Mouse (Mus musculus): ENCODE data around the gene Nudt21. TPM values are rescaled to one million over a fixed set of nuclear protein-coding genes. Genes with fewer than 3 reads are reported as not detected.

Gene Nudt21
- polyA plus RNA-seq, 1 experiment from 2014 or later, result 77.1 TPM

DNA sequence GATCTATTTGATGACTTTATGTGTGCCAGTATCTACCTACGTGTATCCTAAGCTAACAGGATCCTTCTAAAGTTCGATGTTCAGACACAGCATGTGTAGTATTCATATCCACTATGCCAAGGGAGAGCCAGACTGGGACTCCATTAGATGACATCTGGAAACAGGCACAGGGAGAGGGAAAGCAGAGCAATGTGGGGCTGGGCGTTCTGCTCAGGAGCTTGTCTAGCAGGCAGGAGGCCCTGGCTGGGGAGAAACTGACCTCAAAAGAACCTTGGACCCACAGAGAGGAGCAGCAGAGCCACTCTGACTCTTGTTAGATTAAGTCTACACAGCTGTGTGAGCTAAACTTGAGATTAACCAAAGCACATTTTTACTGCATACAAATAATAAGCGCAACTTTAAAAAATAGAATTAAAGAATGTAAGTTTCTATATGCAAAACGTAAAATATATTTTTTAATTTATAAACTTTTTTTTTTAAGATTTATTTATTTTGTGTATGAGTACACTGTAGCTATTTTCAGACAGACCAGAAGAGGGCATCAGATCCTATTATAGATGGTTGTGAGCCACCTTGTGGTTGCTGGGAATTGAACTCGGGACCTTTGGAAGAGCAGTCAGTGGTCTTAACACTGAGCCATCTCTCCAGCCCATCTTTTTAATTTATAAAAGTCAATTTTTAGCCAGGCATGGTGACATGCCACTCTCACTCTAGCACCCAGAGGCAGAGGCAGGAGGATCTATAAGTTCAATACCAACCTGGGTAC is 60.2 kb downstream of the Nudt21 start:
- H3K27me3 ChIP-seq (replicated peaks; ENCODE audit: control insufficient read depth, insufficient read depth, low read length), result no peaks in the 10 kb centered on the region
- H3K9me3 ChIP-seq (ENCODE audit: control insufficient read depth, low read length), result no peaks in the 10 kb centered on the region
- H3K36me3 ChIP-seq (ENCODE audit: control insufficient read depth, insufficient read depth, low read length), result peaks cover 37% of the 10 kb centered on the region
- ATAC-seq, result no peak
- 94% methylated on average over 6 of the region's 6 CpGs for WGBS
- no peak overlapping the region for H3K4me2 ChIP-seq (ENCODE audit: low read length)
- H3K9ac ChIP-seq (ENCODE audit: low read depth, low read length), result no peak overlapping the region
- H3K4me1 ChIP-seq (ENCODE audit: control insufficient read depth, insufficient read depth, low read depth, low read length), result no peaks in the 10 kb centered on the region
- no peak overlapping the region for H3K27ac ChIP-seq (ENCODE audit: low read depth, low read length)
- H3K4me3 ChIP-seq (ENCODE audit: low read length), result no peak overlapping the region

DNA sequence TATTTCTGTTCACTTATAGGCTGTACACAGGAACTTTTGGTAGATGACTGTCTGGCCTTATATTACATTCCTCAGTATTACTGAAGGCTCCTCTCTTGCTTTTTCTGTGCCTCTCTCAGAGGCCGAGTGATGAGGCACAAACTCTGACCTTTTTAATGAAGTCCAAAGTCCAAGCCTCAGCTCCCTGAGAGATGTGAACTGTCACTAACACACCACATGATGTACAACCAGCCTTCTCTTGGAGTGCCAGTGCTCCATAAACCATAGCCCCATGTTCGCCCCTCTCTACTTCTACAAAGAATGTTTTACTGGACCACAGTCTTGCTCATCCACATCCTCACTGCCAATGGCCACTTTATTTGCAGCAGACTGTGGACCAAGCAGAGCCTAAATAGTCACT is 61.5 kb downstream of the Nudt21 start:
- no peak overlapping the region for H3K9ac ChIP-seq (ENCODE audit: low read depth, low read length)
- no peak overlapping the region for H3K4me2 ChIP-seq (ENCODE audit: low read length)
- no peaks in the 10 kb centered on the region for H3K27me3 ChIP-seq (replicated peaks; ENCODE audit: control insufficient read depth, insufficient read depth, low read length)
- H3K4me1 ChIP-seq (ENCODE audit: control insufficient read depth, insufficient read depth, low read depth, low read length), result no peaks in the 10 kb centered on the region
- ATAC-seq, result no peak
- H3K36me3 ChIP-seq (ENCODE audit: control insufficient read depth, insufficient read depth, low read length), result peaks cover 34% of the 10 kb centered on the region
- H3K27ac ChIP-seq (ENCODE audit: low read depth, low read length), result no peak overlapping the region
- WGBS, result 91% methylated on average over 2 of the region's 2 CpGs
- no peak overlapping the region for H3K4me3 ChIP-seq (ENCODE audit: low read length)
- no peaks in the 10 kb centered on the region for H3K9me3 ChIP-seq (ENCODE audit: control insufficient read depth, low read length)

DNA sequence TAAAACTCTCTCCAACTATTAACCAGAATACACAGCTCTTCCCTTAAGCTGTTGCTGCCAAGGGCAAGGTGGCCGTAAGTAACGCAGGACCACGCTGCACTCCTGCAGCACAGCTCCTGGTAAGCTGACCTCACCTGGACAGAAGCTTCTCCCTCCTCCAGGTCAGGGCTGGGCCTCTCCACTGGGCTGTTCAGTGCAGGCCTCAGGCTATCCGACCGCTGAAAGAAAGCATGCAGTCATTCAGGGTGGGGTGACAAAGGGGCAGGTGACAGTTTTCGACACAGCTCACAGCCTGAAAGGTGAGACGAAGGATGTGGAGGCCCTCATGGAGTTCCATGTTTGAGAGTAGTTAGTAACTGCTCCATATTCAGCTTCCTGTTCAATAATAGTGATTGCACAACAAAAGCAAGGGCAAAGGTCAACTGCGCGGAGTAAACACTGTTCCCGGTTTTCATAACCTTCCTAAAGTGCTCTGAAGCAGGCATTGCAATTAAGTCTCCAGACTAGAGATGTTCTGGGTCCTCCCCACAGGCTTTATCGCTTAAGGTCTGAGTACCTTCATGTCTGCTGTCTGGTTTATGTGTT is 62.1 kb downstream of the Nudt21 start:
- Histone ChIP-seq H3K27me3 (replicated peaks; ENCODE audit: control insufficient read depth, insufficient read depth, low read length) (no peaks in the 10 kb centered on the region), H3K27ac (ENCODE audit: low read depth, low read length) (no peak overlapping the region), H3K36me3 (ENCODE audit: control insufficient read depth, insufficient read depth, low read length) (peaks cover 34% of the 10 kb centered on the region), H3K4me3 (ENCODE audit: low read length) (no peak overlapping the region), H3K4me2 (ENCODE audit: low read length) (no peak overlapping the region), H3K9me3 (ENCODE audit: control insufficient read depth, low read length) (no peaks in the 10 kb centered on the region), H3K9ac (ENCODE audit: low read depth, low read length) (no peak overlapping the region), H3K4me1 (ENCODE audit: control insufficient read depth, insufficient read depth, low read depth, low read length) (no peaks in the 10 kb centered on the region)
- 87% methylated on average over 11 of the region's 11 CpGs for WGBS
- ATAC-seq, result no peak

DNA sequence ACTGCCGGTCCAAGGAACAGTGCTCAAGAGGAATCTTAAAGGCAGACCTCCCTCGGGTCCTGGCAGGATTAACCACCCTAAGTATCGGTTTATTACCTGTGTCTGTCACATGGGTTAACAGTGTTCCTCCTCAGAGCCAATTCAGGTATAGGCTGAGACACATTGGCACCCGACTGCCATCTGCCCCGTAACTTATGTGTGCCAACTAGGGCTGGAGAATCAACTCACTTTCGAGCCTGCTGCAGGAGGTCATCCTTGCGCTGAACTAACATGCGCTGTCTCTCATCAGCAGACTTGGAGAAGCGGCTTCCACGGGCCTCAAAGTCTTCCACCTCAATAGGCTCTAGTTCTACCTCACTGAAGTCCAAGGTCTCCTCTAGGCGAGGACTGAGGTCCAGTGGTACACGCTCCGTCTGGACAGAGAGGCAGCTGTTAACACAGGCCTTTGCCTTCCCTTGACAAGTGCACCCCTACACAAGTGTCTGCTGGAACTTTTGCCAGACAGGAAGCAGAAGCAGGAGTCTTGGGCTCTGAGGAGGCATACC is 62.9 kb downstream of the Nudt21 start:
- Histone ChIP-seq H3K4me3 (ENCODE audit: low read length) (no peak overlapping the region), H3K4me1 (ENCODE audit: control insufficient read depth, insufficient read depth, low read depth, low read length) (no peaks in the 10 kb centered on the region), H3K27ac (ENCODE audit: low read depth, low read length) (no peak overlapping the region), H3K36me3 (ENCODE audit: control insufficient read depth, insufficient read depth, low read length) (peaks cover 34% of the 10 kb centered on the region), H3K9ac (ENCODE audit: low read depth, low read length) (no peak overlapping the region), H3K9me3 (ENCODE audit: control insufficient read depth, low read length) (no peaks in the 10 kb centered on the region), H3K4me2 (ENCODE audit: low read length) (no peak overlapping the region), H3K27me3 (replicated peaks; ENCODE audit: control insufficient read depth, insufficient read depth, low read length) (no peaks in the 10 kb centered on the region)
- ATAC-seq, result no peak
- 90% methylated on average over 13 of the region's 13 CpGs for WGBS

DNA sequence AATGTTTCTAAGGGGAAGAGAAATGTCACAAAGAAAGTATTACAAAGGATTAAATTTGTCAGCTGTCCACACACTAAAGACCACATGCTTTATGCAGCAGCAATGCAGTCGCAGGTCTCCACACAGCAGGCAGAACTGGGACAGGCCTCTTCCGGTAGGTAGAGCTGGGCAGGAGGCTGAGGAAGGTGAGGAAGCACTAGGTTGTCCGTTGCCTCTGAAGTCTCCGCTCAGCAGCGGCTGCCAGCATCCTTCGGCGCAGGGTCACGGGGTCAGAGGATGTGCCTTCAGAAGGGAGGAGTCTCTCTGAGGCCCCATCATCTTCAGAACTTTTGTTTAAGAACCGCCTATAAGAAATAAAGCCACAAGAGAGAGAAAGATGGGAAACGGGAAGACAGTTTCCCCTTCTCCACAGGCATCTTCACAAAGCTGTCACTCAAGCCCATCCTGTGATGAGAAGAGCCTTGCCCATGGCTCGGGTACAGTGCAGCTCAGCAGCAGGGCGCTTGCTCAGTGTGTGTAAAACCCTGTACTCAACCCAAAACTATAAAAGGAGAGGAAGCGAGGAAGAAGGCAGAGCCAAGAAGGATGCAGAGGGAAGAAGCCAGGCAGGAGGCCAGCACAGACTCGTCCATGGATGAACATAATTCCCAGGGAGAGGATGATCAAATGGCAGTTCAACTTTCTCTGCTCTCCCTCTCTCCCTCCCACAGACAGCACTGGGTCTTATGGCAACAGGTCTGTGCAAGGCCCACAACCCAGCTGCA is 63.7 kb downstream of the Nudt21 start:
- H3K36me3 ChIP-seq (ENCODE audit: control insufficient read depth, insufficient read depth, low read length), result peaks cover 30% of the 10 kb centered on the region
- no peak overlapping the region for H3K4me2 ChIP-seq (ENCODE audit: low read length)
- H3K27me3 ChIP-seq (replicated peaks; ENCODE audit: control insufficient read depth, insufficient read depth, low read length), result no peaks in the 10 kb centered on the region
- 78% methylated on average over 14 of the region's 14 CpGs for WGBS
- H3K9ac ChIP-seq (ENCODE audit: low read depth, low read length), result no peak overlapping the region
- H3K9me3 ChIP-seq (ENCODE audit: control insufficient read depth, low read length), result no peaks in the 10 kb centered on the region
- H3K27ac ChIP-seq (ENCODE audit: low read depth, low read length), result no peak overlapping the region
- H3K4me3 ChIP-seq (ENCODE audit: low read length), result no peak overlapping the region
- no peaks in the 10 kb centered on the region for H3K4me1 ChIP-seq (ENCODE audit: control insufficient read depth, insufficient read depth, low read depth, low read length)
- ATAC-seq, result peak; percentile 37; the same call in 1 of the 2 replicates

DNA sequence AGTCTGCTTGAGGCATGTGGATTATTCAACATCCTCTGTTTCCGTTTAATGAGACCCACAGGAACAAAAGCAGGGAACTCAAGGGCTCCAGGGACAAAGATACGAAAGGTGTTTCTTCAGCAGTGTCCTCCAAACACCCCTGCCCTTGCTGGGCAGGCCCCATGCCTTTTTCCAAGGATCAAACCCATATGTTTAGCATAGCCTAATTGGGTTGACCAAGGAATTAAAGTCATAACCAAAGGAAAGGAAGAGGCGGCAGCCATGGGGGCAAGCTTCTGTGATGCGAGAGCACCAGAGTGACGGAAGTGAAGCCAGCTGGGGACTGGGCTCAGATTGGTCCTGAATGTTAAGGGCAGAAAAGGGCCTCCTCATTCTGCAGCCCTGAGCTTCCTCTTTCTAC is 64.6 kb downstream of the Nudt21 start:
- no peak overlapping the region for H3K27ac ChIP-seq (ENCODE audit: low read depth, low read length)
- peaks cover 32% of the 10 kb centered on the region for H3K36me3 ChIP-seq (ENCODE audit: control insufficient read depth, insufficient read depth, low read length)
- H3K4me1 ChIP-seq (ENCODE audit: control insufficient read depth, insufficient read depth, low read depth, low read length), result no peaks in the 10 kb centered on the region
- H3K27me3 ChIP-seq (replicated peaks; ENCODE audit: control insufficient read depth, insufficient read depth, low read length), result no peaks in the 10 kb centered on the region
- H3K9me3 ChIP-seq (ENCODE audit: control insufficient read depth, low read length), result no peaks in the 10 kb centered on the region
- no peak overlapping the region for H3K4me2 ChIP-seq (ENCODE audit: low read length)
- H3K4me3 ChIP-seq (ENCODE audit: low read length), result no peak overlapping the region
- ATAC-seq, result no peak
- WGBS, result 83% methylated on average over 5 of the region's 5 CpGs
- no peak overlapping the region for H3K9ac ChIP-seq (ENCODE audit: low read depth, low read length)

DNA sequence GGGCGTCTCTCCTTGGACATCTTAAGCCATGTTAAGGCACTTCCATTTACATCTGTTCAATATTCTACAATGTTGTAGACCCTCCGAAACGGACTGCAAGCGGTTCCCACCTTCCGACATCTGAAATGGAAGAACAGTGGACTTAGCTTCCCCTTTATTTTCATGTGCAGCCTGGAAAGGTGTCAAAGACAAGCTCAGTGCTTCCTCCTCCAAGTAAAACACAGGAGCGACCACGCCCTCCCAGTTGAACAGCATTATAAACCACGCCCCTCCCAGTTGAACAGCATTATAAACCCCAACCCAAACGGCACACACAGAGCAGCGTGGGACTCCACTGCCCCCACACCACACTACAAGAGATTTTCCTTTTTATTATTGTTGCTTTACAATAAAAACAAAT is 65.4 kb downstream of the Nudt21 start:
- no peaks in the 10 kb centered on the region for H3K4me1 ChIP-seq (ENCODE audit: control insufficient read depth, insufficient read depth, low read depth, low read length)
- 91% methylated on average over 10 of the region's 10 CpGs for WGBS
- ATAC-seq, result no peak
- H3K4me3 ChIP-seq (ENCODE audit: low read length), result no peak overlapping the region
- H3K4me2 ChIP-seq (ENCODE audit: low read length), result no peak overlapping the region
- no peaks in the 10 kb centered on the region for H3K27me3 ChIP-seq (replicated peaks; ENCODE audit: control insufficient read depth, insufficient read depth, low read length)
- H3K27ac ChIP-seq (ENCODE audit: low read depth, low read length), result no peak overlapping the region
- peaks cover 33% of the 10 kb centered on the region for H3K36me3 ChIP-seq (ENCODE audit: control insufficient read depth, insufficient read depth, low read length)
- H3K9me3 ChIP-seq (ENCODE audit: control insufficient read depth, low read length), result no peaks in the 10 kb centered on the region
- H3K9ac ChIP-seq (ENCODE audit: low read depth, low read length), result no peak overlapping the region

DNA sequence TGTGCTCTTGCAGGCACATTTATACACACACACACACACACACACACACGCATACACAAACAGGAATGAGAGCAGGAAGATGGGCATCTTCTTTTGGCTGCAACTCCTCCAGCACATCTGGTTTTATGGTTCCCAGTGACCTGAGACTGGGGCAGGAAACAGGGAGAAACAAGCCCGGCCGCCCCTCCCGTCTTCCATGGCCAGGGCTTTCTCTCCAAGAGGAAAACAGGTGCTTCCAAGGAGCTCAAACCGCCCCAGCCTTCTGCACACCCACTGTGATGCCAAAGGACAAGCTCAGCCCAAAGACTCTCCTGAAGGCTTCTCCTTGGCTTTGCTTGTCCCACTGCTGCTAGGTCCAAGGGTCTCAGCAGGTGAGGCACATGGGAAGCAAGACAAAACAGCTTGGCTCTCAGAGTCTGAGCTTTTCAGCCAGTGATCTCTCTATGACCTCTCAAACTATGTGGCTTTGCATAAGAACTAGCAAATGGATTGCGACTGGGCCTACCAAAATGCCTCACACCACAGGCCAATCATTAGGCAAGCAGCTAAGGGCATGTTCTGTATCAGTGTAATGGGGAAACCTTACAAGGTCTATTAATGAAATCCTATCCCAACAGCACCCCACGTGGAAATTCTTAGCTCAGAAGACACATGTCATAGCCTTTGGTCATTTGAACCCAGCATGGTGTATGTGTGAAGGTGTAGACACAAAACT is 67.0 kb downstream of the Nudt21 start:
- Histone ChIP-seq H3K27ac (ENCODE audit: low read depth, low read length) (no peak overlapping the region), H3K27me3 (replicated peaks; ENCODE audit: control insufficient read depth, insufficient read depth, low read length) (no peaks in the 10 kb centered on the region), H3K4me1 (ENCODE audit: control insufficient read depth, insufficient read depth, low read depth, low read length) (no peaks in the 10 kb centered on the region), H3K4me3 (ENCODE audit: low read length) (no peak overlapping the region), H3K9ac (ENCODE audit: low read depth, low read length) (no peak overlapping the region), H3K36me3 (ENCODE audit: control insufficient read depth, insufficient read depth, low read length) (peaks cover 39% of the 10 kb centered on the region), H3K4me2 (ENCODE audit: low read length) (no peak overlapping the region), H3K9me3 (ENCODE audit: control insufficient read depth, low read length) (no peaks in the 10 kb centered on the region)
- ATAC-seq, result no peak
- WGBS, result 73% methylated on average over 7 of the region's 7 CpGs

All from hindbrain, embryonic 16.5 days (tissue).